Mouse (Mus musculus) erythroblast, embryonic 14.5 days (primary cell): Measurements from ENCODE around the gene Tm9sf2. TPM values are rescaled to one million over a fixed set of nuclear protein-coding genes. Genes with fewer than 3 reads are reported as not detected.
"Not testable (repeated sequence)": the region's sequence is repeated elsewhere in the genome, so short reads cannot be mapped to it uniquely, and the experiment has no call there.

ENCODE experiments used
- H3K27me3 ChIP-seq: 2 replicates; pipeline ENCODE4 v1.6.1; 2012; ENCODE audit warnings: inconsistent platforms; ENCODE audit not compliant: control insufficient read depth
- H3K36me3 ChIP-seq: 2 replicates; pipeline ENCODE4 v1.6.1; 2012; ENCODE audit warnings: mild to moderate bottlenecking, inconsistent platforms; ENCODE audit not compliant: control insufficient read depth
- H3K4me1 ChIP-seq: 2 replicates; pipeline ENCODE4 v1.6.1; 2012; ENCODE audit warnings: inconsistent platforms; ENCODE audit not compliant: control insufficient read depth
- H3K4me3 ChIP-seq: replicated peaks from 2 replicates; pipeline ENCODE3; 2012; ENCODE audit warnings: moderate library complexity, mild to moderate bottlenecking, inconsistent platforms
- H3K9me3 ChIP-seq: 2 replicates; pipeline ENCODE4 v1.6.1; 2012; ENCODE audit warnings: low read length, inconsistent platforms, mixed read lengths; ENCODE audit not compliant: control insufficient read depth
- GATA1 ChIP-seq: IDR thresholded peaks from 2 replicates; pipeline ENCODE4 v1.6.1; 2012; ENCODE audit warnings: low read length, inconsistent platforms, mixed read lengths
- TAL1 ChIP-seq: IDR thresholded peaks from 3 replicates; pipeline ENCODE4 v1.6.1; 2012; ENCODE audit warnings: low read length, inconsistent platforms, mixed read lengths
- polyA plus RNA-seq: library from polyadenylated mRNA; stranded (reverse); fragments of >175 nt; gene quantifications from 2 replicates; pipeline ENCODE4 v1.2.3, GENCODE M21; 2012

Gene Tm9sf2
- 1.3 and 2.7 TPM in 2 replicates for polyA plus RNA-seq

GRCm38 (mm10) chr14:122106822-122107468 is at the start of gene Tm9sf2:
Tm9sf2 (plus strand) TSS chr14:122107038.
- Histone ChIP-seq H3K9me3 (peaks cover under 1% of the 10 kb centered on the region; the same call in 1 of the 2 replicates), H3K4me3 (peak within 1 kb of the TSS; percentile 79), H3K36me3 (peaks cover 26% of the 10 kb centered on the region), H3K27me3 (no peaks in the 10 kb centered on the region), H3K4me1 (peaks cover 51% of the 10 kb centered on the region)
- TF ChIP-seq GATA1 = no peak
- no peak for TF ChIP-seq TAL1

GRCm38 (mm10) chr14:122057941-122058346 is 48.9 kb upstream of the Tm9sf2 start:
- TF ChIP-seq TAL1 = no peak
- no peak for TF ChIP-seq GATA1
- peaks cover 2% of the 10 kb centered on the region for H3K4me1 ChIP-seq
- H3K9me3 ChIP-seq = no peaks in the 10 kb centered on the region
- H3K4me3 ChIP-seq = no peak overlapping the region
- H3K36me3 ChIP-seq = no peaks in the 10 kb centered on the region
- no peaks in the 10 kb centered on the region for H3K27me3 ChIP-seq

- TF ChIP-seq TAL1 (no peak), GATA1 (no peak)
- H3K9me3 ChIP-seq = no peaks in the 10 kb centered on the region
- peaks cover 2% of the 10 kb centered on the region for H3K4me1 ChIP-seq
- no peak overlapping the region for H3K4me3 ChIP-seq
- no peaks in the 10 kb centered on the region for H3K36me3 ChIP-seq
- H3K27me3 ChIP-seq = no peaks in the 10 kb centered on the region
Observed at GRCm38 (mm10) chr14:122060642-122061041, 46.2 kb upstream of the Tm9sf2 start.

- Histone ChIP-seq H3K4me1 (peaks cover 2% of the 10 kb centered on the region), H3K9me3 (no peaks in the 10 kb centered on the region)
Observed at GRCm38 (mm10) chr14:122061376-122061775, 45.5 kb upstream of the Tm9sf2 start.

GRCm38 (mm10) chr14:122062411-122063090 is 44.3 kb upstream of the Tm9sf2 start:
- TF ChIP-seq TAL1 = no peak
- TF ChIP-seq GATA1 = no peak
- H3K9me3 ChIP-seq = no peaks in the 10 kb centered on the region
- H3K27me3 ChIP-seq = no peaks in the 10 kb centered on the region
- H3K36me3 ChIP-seq = no peaks in the 10 kb centered on the region
- H3K4me3 ChIP-seq = no peak overlapping the region
- peaks cover 2% of the 10 kb centered on the region for H3K4me1 ChIP-seq

More at GRCm38 (mm10) chr14:122061376-122061775, 45.5 kb upstream of the Tm9sf2 start:
- Histone ChIP-seq H3K4me3 (no peak overlapping the region), H3K27me3 (no peaks in the 10 kb centered on the region), H3K36me3 (no peaks in the 10 kb centered on the region)
- TF ChIP-seq GATA1 = no peak
- no peak for TF ChIP-seq TAL1

GRCm38 (mm10) chr14:122063599-122063998 is 43.2 kb upstream of the Tm9sf2 start:
- peaks cover 1% of the 10 kb centered on the region for H3K4me1 ChIP-seq
- no peaks in the 10 kb centered on the region for H3K9me3 ChIP-seq
- TF ChIP-seq TAL1 = no peak
- no peak for TF ChIP-seq GATA1
- H3K4me3 ChIP-seq = no peak overlapping the region
- no peaks in the 10 kb centered on the region for H3K36me3 ChIP-seq
- no peaks in the 10 kb centered on the region for H3K27me3 ChIP-seq

GRCm38 (mm10) chr14:122064519-122064918 is 42.3 kb upstream of the Tm9sf2 start:
- no peak for TF ChIP-seq GATA1
- TF ChIP-seq TAL1 = no peak
- Histone ChIP-seq H3K27me3 (no peaks in the 10 kb centered on the region), H3K9me3 (no peaks in the 10 kb centered on the region)

GRCm38 (mm10) chr14:122066243-122066642 is 40.6 kb upstream of the Tm9sf2 start:
- Histone ChIP-seq H3K27me3 (no peaks in the 10 kb centered on the region), H3K4me1 (peaks cover 5% of the 10 kb centered on the region), H3K4me3 (no peak overlapping the region), H3K9me3 (no peaks in the 10 kb centered on the region), H3K36me3 (no peaks in the 10 kb centered on the region)
- no peak for TF ChIP-seq GATA1
- TF ChIP-seq TAL1 = no peak

More at GRCm38 (mm10) chr14:122064519-122064918, 42.3 kb upstream of the Tm9sf2 start:
- Histone ChIP-seq H3K36me3 (no peaks in the 10 kb centered on the region), H3K4me3 (no peak overlapping the region), H3K4me1 (peaks cover 5% of the 10 kb centered on the region)

- H3K4me3 ChIP-seq, H3K4me1 ChIP-seq, H3K36me3 ChIP-seq, H3K9me3 ChIP-seq, H3K27me3 ChIP-seq: not testable (repeated sequence)
Observed at GRCm38 (mm10) chr14:122068036-122068435, 38.8 kb upstream of the Tm9sf2 start.
